Mouse (Mus musculus): ENCODE results near the gene Chd4. TPM values are rescaled to one million over a fixed set of nuclear protein-coding genes. Genes with fewer than 3 reads are reported as not detected.
"Not testable (repeated sequence)": the region's sequence is repeated elsewhere in the genome, so short reads cannot be mapped to it uniquely, and the experiment has no call there.

Chd4 gene
- polyA plus RNA-seq, 1 experiment from 2014 or later, result 66.7 TPM

DNA sequence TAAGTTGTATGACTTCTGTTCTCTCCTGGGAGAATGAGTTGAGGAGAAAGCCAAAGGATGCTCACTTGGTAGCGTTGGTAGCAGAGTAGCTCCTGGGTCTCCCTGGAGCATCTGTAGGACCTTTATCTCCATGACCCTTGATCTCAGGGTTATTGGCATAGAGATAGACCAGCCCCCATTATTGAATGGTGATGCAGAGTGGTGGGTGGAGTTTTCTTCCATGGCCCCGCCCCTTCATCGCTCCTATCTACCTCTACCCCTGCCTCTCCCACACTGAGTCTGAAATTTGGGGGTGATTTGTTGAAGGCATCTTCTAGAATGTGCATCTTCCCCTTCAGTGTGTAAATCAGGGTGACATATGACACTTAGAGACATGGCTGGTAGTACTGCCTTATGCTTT is 60.7 kb downstream of the Chd4 start:
- Histone ChIP-seq H3K9ac (no peak overlapping the region), H3K4me1 (peaks cover 20% of the 10 kb centered on the region), H3K4me3 (no peak overlapping the region), H3K36me3 (peaks cover 77% of the 10 kb centered on the region), H3K27me3 (no peaks in the 10 kb centered on the region), H3K9me3 (no peaks in the 10 kb centered on the region), H3K4me2 (no peak overlapping the region), H3K27ac (0 out of 2 replicates have a peak overlapping the region, but pooled peaks have one; percentile 11)
- no peak for ATAC-seq (ENCODE audit: insufficient number of reproducible peaks, low FRiP score, low TSS enrichment, low read depth)
- WGBS, result 81% methylated on average over 3 of the region's 3 CpGs

- ATAC-seq (ENCODE audit: insufficient number of reproducible peaks, low FRiP score, low TSS enrichment, low read depth), result peak; percentile 33; the same call in 1 of the 2 replicates
- WGBS, result 75% methylated on average over 7 of the region's 7 CpGs
- Histone ChIP-seq H3K4me3 (no peak overlapping the region), H3K9me3 (no peaks in the 10 kb centered on the region), H3K36me3 (peaks cover 76% of the 10 kb centered on the region), H3K27ac (no peak overlapping the region), H3K9ac (no peak overlapping the region), H3K4me1 (peaks cover 25% of the 10 kb centered on the region), H3K4me2 (no peak overlapping the region), H3K27me3 (no peaks in the 10 kb centered on the region)
Measured at GRCm38 (mm10) chr6:125156903-125157614, 61.3 kb downstream of the Chd4 start.

DNA sequence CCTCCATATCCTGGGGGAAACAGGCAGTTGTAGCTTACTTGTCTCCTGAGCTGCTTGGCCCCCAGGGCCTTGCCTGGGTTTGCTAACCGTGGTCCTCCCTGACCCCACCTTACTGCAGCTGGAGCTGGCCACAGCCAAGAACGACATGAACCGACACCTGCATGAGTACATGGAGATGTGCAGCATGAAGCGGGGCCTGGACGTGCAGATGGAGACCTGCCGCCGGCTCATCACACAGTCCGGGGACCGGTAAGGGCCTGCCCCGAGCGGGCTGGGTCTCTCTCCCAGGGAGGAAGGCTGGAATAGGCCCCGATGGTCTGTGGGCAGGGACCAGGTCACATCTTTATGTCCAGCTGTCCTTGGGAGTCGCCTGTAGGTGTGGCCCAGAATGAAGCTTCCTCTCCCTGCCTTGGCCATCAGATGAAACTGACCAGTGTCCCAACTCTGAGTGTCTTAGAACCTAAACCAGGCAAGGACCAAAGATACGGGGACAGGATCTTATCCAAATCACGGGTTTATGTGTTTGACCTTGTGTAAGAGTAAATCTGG is 63.2 kb downstream of the Chd4 start:
- Histone ChIP-seq H3K27me3 (no peaks in the 10 kb centered on the region), H3K9me3 (no peaks in the 10 kb centered on the region), H3K4me3 (no peak overlapping the region), H3K27ac (0 out of 2 replicates have a peak overlapping the region, but pooled peaks have one; percentile 24), H3K9ac (no peak overlapping the region), H3K36me3 (peaks cover 68% of the 10 kb centered on the region), H3K4me2 (no peak overlapping the region), H3K4me1 (peaks cover 32% of the 10 kb centered on the region)
- ATAC-seq (ENCODE audit: insufficient number of reproducible peaks, low FRiP score, low TSS enrichment, low read depth), result no peak
- 80% methylated on average over 15 of the region's 15 CpGs for WGBS

DNA sequence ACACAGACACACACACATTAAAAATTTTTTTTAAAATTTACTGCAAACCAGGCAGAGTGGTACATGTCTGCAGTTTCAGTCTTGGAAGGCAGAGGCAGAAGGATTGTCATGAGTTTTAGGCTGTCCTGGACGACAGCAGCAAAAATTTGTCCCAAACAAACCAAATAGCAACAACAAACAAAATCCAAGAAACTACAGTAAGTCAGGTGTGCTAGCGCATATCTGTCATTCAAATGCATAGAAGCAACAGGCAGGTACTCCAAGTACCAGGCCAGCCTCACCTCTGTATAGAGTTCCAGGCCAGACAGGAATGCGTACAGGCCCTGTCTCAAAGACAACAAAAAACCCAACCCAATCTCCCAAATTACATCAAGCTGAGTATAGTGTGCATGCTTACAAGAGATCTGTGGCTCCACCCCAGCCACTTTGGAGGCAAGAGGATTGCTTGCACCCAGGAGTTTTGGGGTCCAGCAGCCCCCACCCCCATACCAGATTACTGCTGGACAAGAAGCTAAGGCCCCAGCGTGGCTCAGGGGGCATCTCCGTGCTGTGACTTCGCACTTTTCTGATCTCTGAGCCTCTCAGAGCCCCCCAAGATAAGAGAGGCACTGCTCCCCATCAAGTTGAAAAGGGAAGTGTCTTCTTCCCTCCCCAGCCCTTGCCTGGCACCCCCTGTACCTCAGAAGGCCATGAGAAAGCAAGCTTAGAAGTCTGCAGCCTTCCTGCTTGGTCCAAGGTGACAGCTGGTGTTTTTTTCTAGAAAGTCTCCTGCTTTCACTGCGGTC is 64.2 kb downstream of the Chd4 start:
- Histone ChIP-seq H3K9me3 (no peaks in the 10 kb centered on the region), H3K27me3 (no peaks in the 10 kb centered on the region), H3K36me3 (peaks cover 68% of the 10 kb centered on the region), H3K9ac (no peak overlapping the region), H3K27ac (peak overlapping the region; percentile 72), H3K4me1 (peaks cover 39% of the 10 kb centered on the region), H3K4me2 (no peak overlapping the region), H3K4me3 (no peak overlapping the region)
- WGBS, result 78% methylated on average over 7 of the region's 7 CpGs
- no peak for ATAC-seq (ENCODE audit: insufficient number of reproducible peaks, low FRiP score, low TSS enrichment, low read depth)

DNA sequence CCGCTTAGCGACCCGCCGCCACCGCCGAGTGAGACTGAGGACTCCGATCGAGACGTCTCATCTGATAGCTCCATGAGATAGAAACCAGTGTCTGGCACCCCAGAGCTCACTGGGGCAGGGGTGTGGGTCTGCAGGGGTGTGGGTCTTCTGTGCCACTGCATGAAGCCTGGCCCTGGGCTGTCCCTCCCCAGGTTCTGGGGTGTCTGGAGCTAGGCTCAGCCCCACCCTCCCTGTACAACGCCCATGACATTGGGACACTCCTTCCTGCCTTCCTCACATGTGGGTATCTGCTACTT is 64.7 kb downstream of the Chd4 start:
- no peak for ATAC-seq (ENCODE audit: insufficient number of reproducible peaks, low FRiP score, low TSS enrichment, low read depth)
- Histone ChIP-seq H3K4me1 (peaks cover 39% of the 10 kb centered on the region), H3K9me3 (no peaks in the 10 kb centered on the region), H3K27me3 (no peaks in the 10 kb centered on the region), H3K4me3 (no peak overlapping the region), H3K9ac (no peak overlapping the region), H3K36me3 (peaks cover 63% of the 10 kb centered on the region), H3K27ac (peak overlapping the region; percentile 72), H3K4me2 (no peak overlapping the region)
- 60% methylated on average over 10 of the region's 10 CpGs for WGBS

DNA sequence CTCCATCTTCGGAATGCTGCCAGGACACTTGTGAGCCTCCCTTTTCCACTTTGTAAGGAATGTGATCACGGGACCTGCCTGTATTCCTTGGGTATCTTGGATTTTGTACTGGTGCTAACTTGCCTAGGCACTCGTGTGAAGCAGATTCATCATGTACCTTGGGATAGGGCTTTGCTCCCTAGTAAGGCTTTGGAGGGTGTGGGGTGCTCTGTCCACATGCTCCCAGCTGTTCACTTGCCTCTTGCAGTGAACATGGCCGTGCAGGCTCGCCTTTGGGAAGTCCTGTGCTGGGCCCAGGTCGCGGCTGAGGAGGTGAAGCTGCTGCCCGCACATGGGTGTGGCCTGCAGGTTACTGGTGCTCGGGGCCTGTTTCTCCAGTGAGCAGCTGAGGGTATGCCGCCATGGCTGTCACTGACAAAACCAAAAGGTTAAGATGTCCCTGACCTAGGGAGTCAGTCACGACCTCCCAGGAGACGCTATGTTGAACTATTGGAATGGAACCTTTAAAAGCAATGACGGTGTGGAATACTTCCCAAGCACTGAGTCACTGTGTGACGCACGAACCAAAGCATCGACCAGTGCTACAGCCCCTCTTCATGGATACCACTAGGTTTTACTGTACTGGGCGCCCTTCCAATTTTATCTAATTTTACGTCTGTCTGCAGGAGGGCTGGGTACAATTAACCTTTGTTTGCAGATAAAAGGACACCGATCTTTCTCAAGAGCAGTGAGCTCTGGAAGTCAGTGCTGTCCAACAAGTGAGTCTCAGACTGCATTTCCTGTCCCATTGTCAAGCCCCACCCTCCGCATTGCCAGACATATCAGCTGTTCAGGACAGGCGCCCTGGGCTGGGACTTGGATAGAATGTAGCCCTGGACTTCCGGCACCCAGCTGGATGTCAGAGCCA is 65.3 kb downstream of the Chd4 start:
- no peaks in the 10 kb centered on the region for H3K9me3 ChIP-seq
- no peak overlapping the region for H3K4me3 ChIP-seq
- H3K27ac ChIP-seq, result peak overlapping the region; percentile 72
- 16% methylated on average over 22 of the region's 22 CpGs for WGBS
- peaks cover 58% of the 10 kb centered on the region for H3K36me3 ChIP-seq
- H3K4me2 ChIP-seq, result no peak overlapping the region
- H3K4me1 ChIP-seq, result peaks cover 41% of the 10 kb centered on the region
- ATAC-seq (ENCODE audit: insufficient number of reproducible peaks, low FRiP score, low TSS enrichment, low read depth), result no peak
- H3K27me3 ChIP-seq, result no peaks in the 10 kb centered on the region
- no peak overlapping the region for H3K9ac ChIP-seq

GRCm38 (mm10) chr6:125161971-125162370 is 66.2 kb downstream of the Chd4 start:
- not testable (repeated sequence) for ATAC-seq (ENCODE audit: insufficient number of reproducible peaks, low FRiP score, low TSS enrichment, low read depth); H3K9ac ChIP-seq; H3K27ac ChIP-seq; H3K4me3 ChIP-seq; H3K27me3 ChIP-seq; H3K4me2 ChIP-seq; H3K9me3 ChIP-seq
- WGBS, result 11% methylated on average over 4 of the region's 5 CpGs
- Histone ChIP-seq H3K4me1 (peaks cover 50% of the 10 kb centered on the region), H3K36me3 (peaks cover 52% of the 10 kb centered on the region)

GRCm38 (mm10) chr6:125162615-125163305 is 67.0 kb downstream of the Chd4 start:
- ATAC-seq (ENCODE audit: insufficient number of reproducible peaks, low FRiP score, low TSS enrichment, low read depth); H3K27me3 ChIP-seq; H3K9me3 ChIP-seq; H3K9ac ChIP-seq; H3K4me2 ChIP-seq; H3K27ac ChIP-seq: not testable (repeated sequence)
- WGBS, result 72% methylated on average over 12 of the region's 16 CpGs
- peaks cover 58% of the 10 kb centered on the region for H3K4me1 ChIP-seq
- H3K36me3 ChIP-seq, result peaks cover 48% of the 10 kb centered on the region
- H3K4me3 ChIP-seq, result peak overlapping the region; percentile 9; the same call in 1 of the 2 replicates

GRCm38 (mm10) chr6:125163801-125164657 is 68.2 kb downstream of the Chd4 start:
- 3% methylated on average over 20 of the region's 20 CpGs for WGBS
- peak overlapping the region; percentile 94 for H3K27ac ChIP-seq
- no peaks in the 10 kb centered on the region for H3K27me3 ChIP-seq
- no peak for ATAC-seq (ENCODE audit: insufficient number of reproducible peaks, low FRiP score, low TSS enrichment, low read depth)
- peak overlapping the region; percentile 75 for H3K9ac ChIP-seq
- H3K9me3 ChIP-seq, result no peaks in the 10 kb centered on the region
- H3K4me3 ChIP-seq, result peak overlapping the region; percentile 74
- H3K36me3 ChIP-seq, result peaks cover 52% of the 10 kb centered on the region
- H3K4me1 ChIP-seq, result peaks cover 59% of the 10 kb centered on the region
- H3K4me2 ChIP-seq, result peak overlapping the region; percentile 82

DNA sequence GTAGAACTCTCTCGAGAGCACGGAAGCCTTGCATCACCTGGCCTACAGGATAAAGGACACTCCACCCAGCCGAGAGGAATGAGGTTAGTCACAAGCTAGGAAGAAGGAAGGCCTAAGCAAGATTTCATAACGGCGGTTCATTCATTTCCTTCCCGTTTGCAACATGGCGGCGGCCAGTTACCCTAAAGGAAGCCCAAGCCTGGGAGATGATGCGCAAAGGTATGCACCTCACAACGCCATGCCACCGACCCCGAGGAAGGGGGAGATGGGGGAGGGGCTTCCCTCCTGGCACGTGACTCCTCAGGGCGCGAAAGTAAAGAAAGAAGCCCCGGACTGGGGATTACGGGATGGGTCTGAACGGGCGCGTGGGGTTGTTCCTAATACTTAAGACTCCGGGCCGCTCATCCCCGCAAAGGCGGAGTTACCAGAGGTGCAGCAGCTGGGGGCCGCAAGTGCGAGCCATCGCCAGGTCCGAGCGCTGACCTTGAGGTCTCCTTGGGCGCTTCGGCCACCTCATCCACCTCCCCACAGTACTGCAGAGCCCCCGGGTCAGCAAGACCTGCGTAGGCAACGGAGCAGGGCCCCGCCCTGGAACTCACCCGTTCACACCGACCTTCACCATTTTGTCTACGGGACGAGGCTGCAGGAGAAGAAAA is 69.0 kb downstream of the Chd4 start:
- H3K36me3 ChIP-seq, result peaks cover 56% of the 10 kb centered on the region
- H3K9me3 ChIP-seq, result no peaks in the 10 kb centered on the region
- peak overlapping the region; percentile 94 for H3K27ac ChIP-seq
- H3K27me3 ChIP-seq, result no peaks in the 10 kb centered on the region
- H3K4me1 ChIP-seq, result peaks cover 56% of the 10 kb centered on the region
- H3K4me2 ChIP-seq, result peak overlapping the region; percentile 82
- no peak for ATAC-seq (ENCODE audit: insufficient number of reproducible peaks, low FRiP score, low TSS enrichment, low read depth)
- H3K4me3 ChIP-seq, result peak overlapping the region; percentile 74
- WGBS, result under 1% methylated on average over 39 of the region's 39 CpGs
- peak overlapping the region; percentile 75 for H3K9ac ChIP-seq

All from limb, embryonic 15.5 days (tissue).